Mouse (Mus musculus) embryo, embryonic 11.5 days (tissue): ENCODE measurements around the gene Gmnn.

ENCODE experiments used
- DNase-seq: peaks from one replicate; pipeline ENCODE4 v3.0.0-alpha.2; 2012; ENCODE audit warnings: low read depth, low spot score

Gene Gmnn

GRCm38 (mm10) chr13:24761083-24761402 is 680 bp downstream of the Gmnn start:
- no peak for DNase-seq

- no peak for DNase-seq
Measured at GRCm38 (mm10) chr13:24760351-24760870, 1.3 kb downstream of the Gmnn start.

- DNase-seq: no peak
Measured at GRCm38 (mm10) chr13:24759451-24759850, 2.3 kb downstream of the Gmnn start.

GRCm38 (mm10) chr13:24757820-24758564 is 3.7 kb downstream of the Gmnn start:
- DNase-seq: no peak

GRCm38 (mm10) chr13:24756756-24757155 is 5.0 kb downstream of the Gmnn start:
- DNase-seq: no peak

- no peak for DNase-seq
Measured at GRCm38 (mm10) chr13:24751396-24751795, 10.3 kb downstream of the Gmnn start.

- no peak for DNase-seq
Measured at GRCm38 (mm10) chr13:24750807-24751206, 10.9 kb downstream of the Gmnn start.

GRCm38 (mm10) chr13:24747823-24748222 is 13.9 kb downstream of the Gmnn start:
- DNase-seq: no peak

GRCm38 (mm10) chr13:24741028-24741427 is 20.7 kb downstream of the Gmnn start, which contains the start of gene Armh2:
Armh2 (plus strand) TSS chr13:24741232.
- DNase-seq: no peak

GRCm38 (mm10) chr13:24735608-24736131 is 26.1 kb downstream of the Gmnn start:
- DNase-seq: no peak

- DNase-seq: no peak
Measured at GRCm38 (mm10) chr13:24734502-24734901, 27.2 kb downstream of the Gmnn start.

GRCm38 (mm10) chr13:24729128-24729527 is 32.6 kb downstream of the Gmnn start:
- DNase-seq: no peak

GRCm38 (mm10) chr13:24724395-24724759 is 37.3 kb downstream of the Gmnn start:
- DNase-seq: no peak

GRCm38 (mm10) chr13:24723699-24724394 is 37.9 kb downstream of the Gmnn start:
- no peak for DNase-seq

- no peak for DNase-seq
Measured at GRCm38 (mm10) chr13:24721502-24721901, 40.2 kb downstream of the Gmnn start.

- no peak for DNase-seq
Measured at GRCm38 (mm10) chr13:24717677-24718076, 44.0 kb downstream of the Gmnn start.

- DNase-seq: no peak
Measured at GRCm38 (mm10) chr13:24716441-24716840, 45.3 kb downstream of the Gmnn start.

GRCm38 (mm10) chr13:24715601-24716000 is 46.1 kb downstream of the Gmnn start:
- DNase-seq: no peak

GRCm38 (mm10) chr13:24714360-24714885 is 47.3 kb downstream of the Gmnn start:
- no peak for DNase-seq

- peak; percentile 75 for DNase-seq
Measured at GRCm38 (mm10) chr13:24713434-24714000, 48.2 kb downstream of the Gmnn start.

GRCm38 (mm10) chr13:24712581-24713130 is 49.1 kb downstream of the Gmnn start:
- DNase-seq: no peak

- no peak for DNase-seq
Measured at GRCm38 (mm10) chr13:24710968-24711367, 50.8 kb downstream of the Gmnn start.
